Mouse (Mus musculus) ES-Bruce4 (cell line): Measurements from ENCODE around the gene Cdkn2aipnl. TPM values are rescaled to one million over a fixed set of nuclear protein-coding genes. Genes with fewer than 3 reads are reported as not detected.

ENCODE experiments used
- H3K27ac ChIP-seq: 2 replicates; pipeline ENCODE4 v1.5.1; 2012; ENCODE audit warnings: low read length, inconsistent platforms; ENCODE audit not compliant: insufficient read depth
- H3K27me3 ChIP-seq: 2 replicates; pipeline ENCODE4 v1.6.1; 2012; ENCODE audit warnings: mild to moderate bottlenecking, low read length, inconsistent platforms; ENCODE audit not compliant: control insufficient read depth, poor library complexity, insufficient read depth, severe bottlenecking
- H3K36me3 ChIP-seq: 2 replicates; pipeline ENCODE4 v1.6.1; 2012; ENCODE audit warnings: inconsistent platforms, mild to moderate bottlenecking, low read length, moderate library complexity; ENCODE audit not compliant: control insufficient read depth, poor library complexity, insufficient read depth, severe bottlenecking
- H3K4me1 ChIP-seq: one replicate; pipeline ENCODE4 v1.8.1; 2011; ENCODE audit warnings: low read length; ENCODE audit not compliant: control insufficient read depth, insufficient read depth
- H3K4me3 ChIP-seq: 2 replicates; pipeline ENCODE4 v1.5.1; 2011; ENCODE audit warnings: low read depth, mild to moderate bottlenecking, low read length
- H3K9ac ChIP-seq: 2 replicates; pipeline ENCODE4 v1.6.1; 2012; ENCODE audit warnings: low read depth, mild to moderate bottlenecking, inconsistent platforms; ENCODE audit not compliant: poor library complexity, severe bottlenecking
- H3K9me3 ChIP-seq: replicated peaks from 2 replicates; pipeline ENCODE4 v1.6.1; 2012; ENCODE audit warnings: mild to moderate bottlenecking, low read length, inconsistent platforms; ENCODE audit not compliant: control insufficient read depth, poor library complexity, insufficient read depth, severe bottlenecking
- CTCF ChIP-seq: IDR thresholded peaks from one replicate; pipeline ENCODE4 v1.8.1; 2011; ENCODE audit warnings: low read depth, low read length
- EP300 ChIP-seq: IDR thresholded peaks from 2 replicates; pipeline ENCODE4 v1.6.1; 2011; ENCODE audit warnings: low read depth, low read length; ENCODE audit not compliant: insufficient read depth
- POLR2A ChIP-seq: IDR thresholded peaks from one replicate; pipeline ENCODE4 v1.8.1; 2011; ENCODE audit warnings: low read length; ENCODE audit not compliant: insufficient read depth
- polyA plus RNA-seq: library from polyadenylated mRNA; stranded (reverse); fragments of >200 nt; gene quantifications from 2 replicates; pipeline ENCODE4 v1.2.4, GENCODE M21; 2011; ENCODE audit warnings: low read depth; ENCODE audit not compliant: missing spikeins, insufficient read depth, insufficient read length

Gene Cdkn2aipnl
- polyA plus RNA-seq, 1 experiment, result 69.8 TPM

GRCm38 (mm10) chr11:51925595-51925994 lies 41.9 kb upstream of the Cdkn2aipnl start:
- Histone ChIP-seq H3K9me3 (no peaks in the 10 kb centered on the region; the same call in 1 of the 2 replicates), H3K27ac (no peak overlapping the region), H3K4me3 (no peak overlapping the region), H3K4me1 (no peaks in the 10 kb centered on the region), H3K9ac (no peak overlapping the region), H3K27me3 (no peaks in the 10 kb centered on the region), H3K36me3 (no peaks in the 10 kb centered on the region)
- no peak for TF ChIP-seq EP300
- no peak for TF ChIP-seq POLR2A
- no peak for TF ChIP-seq CTCF

- Histone ChIP-seq H3K36me3 (no peaks in the 10 kb centered on the region), H3K27ac (no peak overlapping the region), H3K4me1 (no peaks in the 10 kb centered on the region), H3K9ac (no peak overlapping the region), H3K27me3 (no peaks in the 10 kb centered on the region), H3K9me3 (no peaks in the 10 kb centered on the region; the same call in 1 of the 2 replicates), H3K4me3 (no peak overlapping the region)
- TF ChIP-seq CTCF, result no peak
- TF ChIP-seq EP300, result no peak
- no peak for TF ChIP-seq POLR2A
Measured at GRCm38 (mm10) chr11:51926385-51926784, 41.1 kb upstream of the Cdkn2aipnl start.

- H3K4me1 ChIP-seq, result no peaks in the 10 kb centered on the region
- H3K36me3 ChIP-seq, result no peaks in the 10 kb centered on the region
- H3K4me3 ChIP-seq, result no peak overlapping the region
- H3K9ac ChIP-seq, result no peak overlapping the region
- H3K27ac ChIP-seq, result no peak overlapping the region
- H3K27me3 ChIP-seq, result no peaks in the 10 kb centered on the region
- no peaks in the 10 kb centered on the region; the same call in 1 of the 2 replicates for H3K9me3 ChIP-seq
- TF ChIP-seq EP300 (no peak), CTCF (no peak), POLR2A (no peak)
Measured at GRCm38 (mm10) chr11:51927106-51927505, 40.4 kb upstream of the Cdkn2aipnl start.

GRCm38 (mm10) chr11:51931138-51931537 lies 36.3 kb upstream of the Cdkn2aipnl start:
- H3K4me1 ChIP-seq, result no peaks in the 10 kb centered on the region

GRCm38 (mm10) chr11:51931790-51932189 lies 35.7 kb upstream of the Cdkn2aipnl start:
- H3K36me3 ChIP-seq, result no peaks in the 10 kb centered on the region
- TF ChIP-seq POLR2A (no peak), CTCF (no peak), EP300 (no peak)
- H3K4me1 ChIP-seq, result no peaks in the 10 kb centered on the region
- H3K27me3 ChIP-seq, result no peaks in the 10 kb centered on the region
- H3K9me3 ChIP-seq, result no peaks in the 10 kb centered on the region
- no peak overlapping the region for H3K4me3 ChIP-seq
- no peak overlapping the region for H3K9ac ChIP-seq
- H3K27ac ChIP-seq, result no peak overlapping the region

More at GRCm38 (mm10) chr11:51931138-51931537, 36.3 kb upstream of the Cdkn2aipnl start:
- no peak overlapping the region for H3K9ac ChIP-seq
- no peak overlapping the region for H3K27ac ChIP-seq
- H3K9me3 ChIP-seq, result no peaks in the 10 kb centered on the region
- no peak overlapping the region for H3K4me3 ChIP-seq
- H3K36me3 ChIP-seq, result no peaks in the 10 kb centered on the region
- TF ChIP-seq EP300 (no peak), CTCF (no peak), POLR2A (no peak)
- H3K27me3 ChIP-seq, result no peaks in the 10 kb centered on the region

- H3K27ac ChIP-seq, result no peak overlapping the region
- no peak overlapping the region for H3K9ac ChIP-seq
- peaks cover 1% of the 10 kb centered on the region for H3K4me1 ChIP-seq
- H3K36me3 ChIP-seq, result no peaks in the 10 kb centered on the region
- H3K27me3 ChIP-seq, result no peaks in the 10 kb centered on the region
- no peak overlapping the region for H3K4me3 ChIP-seq
- TF ChIP-seq EP300, result no peak
- no peaks in the 10 kb centered on the region for H3K9me3 ChIP-seq
Measured at GRCm38 (mm10) chr11:51934230-51934629, 33.2 kb upstream of the Cdkn2aipnl start.
